Mouse (Mus musculus) thymus, postnatal 14 days (tissue): ENCODE measurements around the gene Olfr638.
"Not testable (repeated sequence)": the region's sequence is repeated elsewhere in the genome, so short reads cannot be mapped to it uniquely, and the experiment has no call there.

ENCODE experiments used
- DNase-seq: peaks from one replicate; pipeline ENCODE4 v3.0.0; 2021

Gene Olfr638

GRCm38 (mm10) chr7:103998446-103998845 lies at the start of gene Olfr638:
Olfr638 (plus strand) TSS chr7:103998746.
- no peak for DNase-seq

GRCm38 (mm10) chr7:103966873-103967272 lies 31.7 kb upstream of the Olfr638 start:
- not testable (repeated sequence) for DNase-seq

DNA sequence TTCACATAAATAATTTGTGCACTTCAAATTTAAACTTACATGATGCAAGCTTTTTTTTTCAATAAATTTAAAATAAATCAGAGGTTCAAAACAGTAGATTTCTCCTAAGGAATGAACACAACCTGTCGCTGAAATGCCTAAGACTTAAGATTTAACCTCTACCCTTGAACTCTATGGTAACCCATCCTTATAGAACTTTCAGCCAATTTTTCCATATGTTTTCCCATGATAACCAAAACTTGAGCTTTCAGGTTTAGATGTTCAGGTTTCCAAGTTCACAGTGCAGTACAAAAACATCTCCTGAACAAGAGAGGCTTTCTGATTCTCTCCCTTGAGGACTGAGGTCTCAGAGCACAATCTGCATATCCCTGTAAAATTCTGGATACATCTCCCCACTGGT lies 27.7 kb upstream of the Olfr638 start, which contains the start of gene Olfr635:
Olfr635 (plus strand) TSS at position 301 of the 400 bp plus-strand sequence.
- no peak for DNase-seq

DNA sequence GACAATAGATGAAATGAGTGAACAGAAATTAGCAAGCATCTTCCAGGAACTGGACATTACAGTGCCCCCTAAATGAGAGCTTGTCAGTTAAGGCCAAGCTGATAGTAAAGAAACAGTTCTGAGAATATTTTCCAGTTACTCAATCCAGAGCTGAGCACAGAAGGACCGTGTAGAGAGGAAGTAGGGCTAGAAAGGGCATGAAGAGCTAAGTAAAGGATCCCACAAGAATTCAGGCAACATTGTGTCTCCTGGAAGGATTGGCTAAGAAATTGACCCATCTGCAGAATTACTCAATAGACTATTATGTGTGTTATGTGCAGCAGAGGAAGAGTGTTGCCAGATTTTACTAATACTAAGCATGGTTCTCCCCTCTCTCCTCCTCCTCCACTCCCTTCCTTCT lies 26.8 kb upstream of the Olfr638 start:
- DNase-seq: no peak

- DNase-seq: no peak
These were observed 578 bp downstream of the Olfr638 start for GRCm38 (mm10) chr7:103999124-103999523.

DNA sequence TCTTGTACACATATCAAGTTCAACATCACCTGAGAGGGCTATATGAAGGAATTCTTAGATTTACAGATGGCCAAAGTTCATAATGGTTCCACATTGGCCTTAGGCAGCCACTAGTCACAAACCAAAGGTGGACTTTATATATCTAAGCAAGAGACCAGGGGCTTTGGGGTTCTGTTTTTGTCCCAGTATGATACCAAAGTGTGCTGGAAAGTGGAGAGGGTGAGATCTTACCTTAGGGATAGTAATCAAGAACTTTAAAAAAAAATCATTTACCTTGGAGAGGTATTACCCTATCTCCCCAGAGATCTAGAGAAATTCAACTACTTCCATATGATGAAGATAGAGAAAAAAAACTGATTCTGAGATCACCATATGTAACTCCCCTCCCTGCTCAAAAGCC lies 18.7 kb downstream of the Olfr638 start, which contains the start of gene Olfr639:
Olfr639 (minus strand) TSS at position 101 of the 400 bp plus-strand sequence.
- no peak for DNase-seq

DNA sequence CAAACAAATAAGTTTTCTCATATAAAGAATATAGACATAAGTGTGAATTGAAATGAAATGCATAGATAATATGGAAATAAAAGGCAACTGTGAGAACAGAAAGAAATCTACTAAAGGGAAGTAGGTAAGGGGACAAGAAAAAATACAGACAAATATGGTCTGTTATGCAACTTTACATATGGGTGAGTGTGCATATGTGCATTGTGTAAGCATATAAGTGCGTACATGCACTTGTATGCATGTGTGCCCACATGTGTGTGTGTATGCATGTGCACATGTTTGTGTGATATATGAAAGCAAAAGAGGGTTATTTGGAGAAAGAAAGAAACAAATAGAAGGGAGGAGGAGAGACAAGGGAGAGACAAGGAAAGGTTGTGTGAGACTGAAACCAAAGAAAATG lies 20.4 kb downstream of the Olfr638 start:
- DNase-seq: no peak

GRCm38 (mm10) chr7:104021651-104022050 lies 23.1 kb downstream of the Olfr638 start:
- DNase-seq: no peak

DNA sequence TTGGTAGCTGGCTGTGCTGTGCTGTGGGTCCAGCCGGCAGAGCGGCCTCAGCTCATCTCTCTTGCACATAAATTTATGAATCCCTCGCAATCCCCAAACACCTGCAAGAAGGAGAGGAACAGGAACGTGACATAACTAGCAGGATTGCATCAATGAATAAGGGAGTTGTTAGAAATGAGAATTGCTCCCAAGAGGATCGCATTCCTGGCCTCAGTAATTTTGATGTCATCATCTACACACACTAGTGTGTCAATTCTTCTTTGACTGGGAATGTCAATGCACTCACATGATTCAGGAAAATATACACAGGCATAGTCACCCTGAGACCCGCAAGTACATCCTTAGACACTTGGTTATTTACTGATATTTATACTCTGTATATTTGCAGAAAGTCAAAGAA lies 26.9 kb downstream of the Olfr638 start, which contains the start of gene Olfr640:
Olfr640 (minus strand) TSS at position 101 of the 400 bp plus-strand sequence.
- DNase-seq: no peak

DNA sequence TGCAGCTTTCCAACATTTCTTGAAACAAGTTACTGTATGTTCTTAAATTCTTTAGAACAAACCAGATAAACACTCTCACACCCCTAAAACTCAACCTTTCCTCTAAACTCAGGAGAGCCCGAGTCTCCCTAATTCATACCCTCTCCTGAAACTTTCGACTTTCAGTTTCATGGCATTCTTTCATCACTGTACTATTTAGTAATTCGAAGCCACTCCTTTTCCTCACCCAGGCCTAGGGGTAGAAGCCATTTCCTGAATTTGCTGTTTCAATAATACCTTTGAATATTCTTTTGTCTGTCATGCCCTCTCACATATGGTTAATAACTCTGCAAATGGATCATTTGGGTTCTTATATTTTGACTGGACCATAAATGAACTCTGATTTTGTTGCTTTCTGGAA lies 28.4 kb downstream of the Olfr638 start:
- no peak for DNase-seq

GRCm38 (mm10) chr7:104035145-104035544 lies 36.6 kb downstream of the Olfr638 start, which contains the start of gene Olfr641:
Olfr641 (plus strand) TSS chr7:104035445.
- DNase-seq: no peak

DNA sequence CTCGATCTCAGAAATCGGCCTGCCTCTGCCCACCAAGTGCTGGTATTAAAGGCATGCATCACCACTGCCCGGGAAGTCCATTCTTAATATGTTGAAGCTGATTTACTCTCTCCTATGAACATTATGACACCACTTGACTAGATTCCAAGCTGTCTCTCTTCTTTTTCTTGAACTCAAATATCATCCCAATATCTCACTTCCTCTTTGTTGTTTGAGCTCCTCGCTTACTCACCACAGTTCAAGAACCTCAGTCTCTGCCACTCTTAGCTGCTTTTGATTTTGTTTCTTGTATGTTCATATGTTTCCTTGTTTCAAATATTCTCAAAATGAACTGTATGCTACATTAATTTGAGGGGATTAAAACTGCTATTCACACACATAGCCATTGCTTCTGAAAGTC lies 52.2 kb downstream of the Olfr638 start:
- no peak for DNase-seq

DNA sequence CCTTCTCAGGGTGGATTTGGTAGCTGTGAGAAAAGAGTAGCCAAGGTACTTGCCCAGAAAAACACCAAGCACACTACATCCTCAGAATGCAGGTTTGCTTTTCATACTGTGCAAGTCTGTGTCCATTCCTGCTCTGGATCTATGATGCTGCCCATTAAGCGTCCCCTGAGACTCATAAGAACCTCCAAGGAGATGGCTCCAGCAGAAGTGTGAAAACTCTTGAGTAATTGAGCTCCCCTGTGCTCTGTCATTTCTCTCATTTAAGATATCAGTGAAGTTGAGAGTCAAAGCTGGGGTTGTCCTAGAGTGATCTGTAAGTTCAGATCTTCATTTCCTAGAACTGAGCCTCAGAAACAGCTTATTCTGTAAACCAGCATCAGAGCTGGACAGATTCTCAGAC lies 54.0 kb downstream of the Olfr638 start, which contains the start of gene Olfr642:
Olfr642 (minus strand) TSS at position 101 of the 400 bp plus-strand sequence.
- DNase-seq: no peak
